Mouse (Mus musculus) limb, embryonic 11.5 days (tissue): ENCODE data around the gene Alcam. TPM values are rescaled to one million over a fixed set of nuclear protein-coding genes. Genes with fewer than 3 reads are reported as not detected.

Source experiments
- ATAC-seq: fragments of 200-750 bp; cut with Nextera tagmentation; 2 replicates; pipeline ENCODE4 v1.8.0; 2017; ENCODE audit warnings: low read depth; ENCODE audit not compliant: insufficient number of reproducible peaks, low FRiP score, low TSS enrichment
- DNase-seq: peaks from one replicate; pipeline ENCODE4 v3.0.0-alpha.2; 2015; ENCODE audit warnings: low spot score
- H3K27ac ChIP-seq: fragments of 300-500 bp; sonication (generic); replicated peaks from 2 replicates; pipeline ENCODE4 v1.5.1; 2014; ENCODE audit warnings: low read depth, mild to moderate bottlenecking, low read length
- H3K27me3 ChIP-seq: fragments of 300-500 bp; sonication (generic); 2 replicates; pipeline ENCODE4 v1.6.1; 2014; ENCODE audit warnings: mild to moderate bottlenecking, low read length, mixed read lengths; ENCODE audit not compliant: control insufficient read depth, insufficient read depth
- H3K36me3 ChIP-seq: fragments of 300-500 bp; sonication (generic); 2 replicates; pipeline ENCODE4 v1.6.1; 2014; ENCODE audit warnings: mild to moderate bottlenecking, low read length, moderate library complexity, mixed read lengths; ENCODE audit not compliant: control insufficient read depth, insufficient read depth
- H3K4me1 ChIP-seq: fragments of 300-500 bp; sonication (generic); 2 replicates; pipeline ENCODE4 v1.6.1; 2014; ENCODE audit warnings: low read length, mixed read lengths; ENCODE audit not compliant: control insufficient read depth, insufficient read depth
- H3K4me2 ChIP-seq: fragments of 300-500 bp; sonication (generic); 2 replicates; pipeline ENCODE4 v1.6.1; 2014; ENCODE audit warnings: low read depth, mild to moderate bottlenecking, moderate library complexity; ENCODE audit not compliant: severe bottlenecking
- H3K4me3 ChIP-seq: fragments of 300-500 bp; sonication (generic); 2 replicates; pipeline ENCODE4 v1.5.1; 2014; ENCODE audit warnings: low read depth, low read length
- H3K9ac ChIP-seq: fragments of 300-500 bp; sonication (generic); 2 replicates; pipeline ENCODE4 v1.6.1; 2014; ENCODE audit warnings: mild to moderate bottlenecking, low read length
- H3K9me3 ChIP-seq: fragments of 300-500 bp; sonication (generic); 2 replicates; pipeline ENCODE4 v1.6.1; 2016; ENCODE audit warnings: low read length; ENCODE audit not compliant: control insufficient read depth
- WGBS: fragments of 180-500 bp; shearing (Covaris S2); extraction: QIAGEN DNeasy Blood & Tissue Kit; methylation state at CpG from one replicate; pipeline ENCODE4 v1.1.7; 2014; 5-methylcytosine and 5-hydroxymethylcytosine counted together
- polyA plus RNA-seq: library from polyadenylated mRNA; unstranded; fragments of >200 nt; fragmentation: Nextera tagmentation; extraction: Ambion mirVana; gene quantifications from 2 replicates; pipeline ENCODE4 v1.2.1, GENCODE M21; 2014

The Alcam gene
- polyA plus RNA-seq, 1 experiment from 2014 or later: 15.1 TPM

DNA sequence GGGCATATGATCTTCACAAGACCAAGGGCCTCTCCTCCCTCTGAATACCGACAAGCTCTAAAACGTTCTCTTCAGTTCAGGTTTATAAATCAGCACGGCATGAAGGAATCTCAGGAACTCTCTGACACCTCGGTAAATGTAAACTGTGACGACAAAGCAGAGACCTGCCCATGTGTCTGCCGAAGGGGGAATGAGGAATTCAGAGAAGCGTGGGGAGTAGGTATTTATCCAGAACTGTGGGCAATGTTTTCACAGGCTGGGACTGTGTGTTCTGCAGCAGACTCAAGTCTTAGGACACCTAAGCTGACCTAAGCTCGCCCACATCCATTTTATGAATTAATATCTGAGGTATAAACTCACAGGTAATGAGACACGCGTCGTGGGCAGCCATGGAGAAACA lies 20.7 kb downstream of the Alcam start:
- Histone ChIP-seq H3K4me2 (no peak overlapping the region), H3K9ac (no peak overlapping the region), H3K9me3 (no peaks in the 10 kb centered on the region), H3K4me1 (no peaks in the 10 kb centered on the region), H3K27ac (no peak overlapping the region), H3K4me3 (no peak overlapping the region), H3K27me3 (no peaks in the 10 kb centered on the region), H3K36me3 (no peaks in the 10 kb centered on the region)
- ATAC-seq: no peak
- WGBS: 56% methylated on average over 11 of the region's 11 CpGs
- DNase-seq: no peak

DNA sequence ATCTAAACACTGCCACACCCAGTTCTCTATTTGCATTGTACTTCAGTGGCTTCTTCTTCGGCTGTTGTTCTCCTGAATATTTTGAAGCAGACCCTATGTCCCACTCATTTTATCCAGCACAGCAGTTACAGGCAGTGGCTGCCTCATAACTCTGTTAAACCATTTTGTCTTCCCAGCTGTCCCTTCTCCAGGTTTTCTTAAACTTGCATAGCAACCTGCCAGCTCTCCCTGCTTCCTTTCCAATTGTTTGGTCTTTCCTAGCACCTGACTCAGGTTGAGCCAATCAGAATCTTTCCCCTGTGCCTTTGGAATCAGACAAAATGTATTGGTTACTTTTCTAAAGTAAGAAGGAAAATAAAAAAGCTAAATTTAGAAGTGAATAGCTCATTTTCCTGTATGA lies 21.8 kb downstream of the Alcam start:
- no peak overlapping the region for H3K27ac ChIP-seq
- H3K4me2 ChIP-seq: no peak overlapping the region
- DNase-seq: no peak
- ATAC-seq: no peak
- H3K9me3 ChIP-seq: no peaks in the 10 kb centered on the region
- 91% methylated on average over 1 of the region's 1 CpGs for WGBS
- H3K36me3 ChIP-seq: no peaks in the 10 kb centered on the region
- no peak overlapping the region for H3K4me3 ChIP-seq
- no peak overlapping the region for H3K9ac ChIP-seq
- no peaks in the 10 kb centered on the region for H3K4me1 ChIP-seq
- no peaks in the 10 kb centered on the region for H3K27me3 ChIP-seq

DNA sequence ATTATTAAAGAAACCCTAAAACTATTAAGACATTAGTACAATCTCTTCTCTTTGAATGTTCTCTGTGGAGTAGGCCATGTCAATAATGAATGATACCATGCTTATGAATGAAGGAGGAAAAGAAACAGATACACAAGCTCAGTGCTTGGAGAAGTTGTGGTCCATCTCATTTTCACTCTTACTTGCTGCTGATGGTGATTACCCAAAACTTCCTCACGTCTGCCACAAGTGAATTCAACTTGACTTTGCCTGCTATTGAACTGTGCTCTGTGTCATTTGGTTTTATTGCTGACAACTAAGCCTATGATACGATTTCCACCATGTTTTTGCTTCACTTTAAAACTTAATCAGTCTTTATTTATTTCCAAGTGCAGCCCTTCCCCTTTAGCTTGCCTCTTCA lies 22.3 kb downstream of the Alcam start:
- DNase-seq (no peak), ATAC-seq (no peak)
- Histone ChIP-seq H3K4me1 (no peaks in the 10 kb centered on the region), H3K27me3 (no peaks in the 10 kb centered on the region), H3K27ac (no peak overlapping the region), H3K9ac (no peak overlapping the region), H3K4me3 (no peak overlapping the region), H3K4me2 (no peak overlapping the region), H3K36me3 (no peaks in the 10 kb centered on the region), H3K9me3 (no peaks in the 10 kb centered on the region)
- WGBS: 74% methylated on average over 2 of the region's 2 CpGs

DNA sequence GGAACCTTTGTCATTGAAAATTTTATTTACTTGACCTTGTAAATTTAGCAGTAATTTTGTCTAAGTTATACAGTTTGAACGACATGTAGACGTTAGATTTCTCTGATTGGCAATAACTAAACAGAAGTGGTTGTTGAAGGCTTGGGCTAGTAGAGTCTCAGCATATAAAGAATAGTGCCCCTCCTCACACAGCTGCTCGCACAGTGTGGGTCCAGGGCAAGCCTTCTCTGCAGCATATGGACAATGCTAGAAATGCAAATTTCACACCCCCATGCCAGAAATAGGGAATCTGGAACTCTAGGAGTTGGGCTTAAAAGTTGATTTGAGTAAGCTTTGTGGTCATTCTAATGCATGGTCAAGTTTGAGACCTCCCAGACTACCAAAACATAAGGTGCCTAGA lies 23.8 kb downstream of the Alcam start:
- no peaks in the 10 kb centered on the region for H3K4me1 ChIP-seq
- ATAC-seq: no peak
- no peak overlapping the region for H3K4me3 ChIP-seq
- no peaks in the 10 kb centered on the region for H3K36me3 ChIP-seq
- WGBS: 62% methylated on average over 3 of the region's 3 CpGs
- DNase-seq: no peak
- H3K9ac ChIP-seq: no peak overlapping the region
- H3K27me3 ChIP-seq: no peaks in the 10 kb centered on the region
- H3K4me2 ChIP-seq: no peak overlapping the region
- H3K9me3 ChIP-seq: no peaks in the 10 kb centered on the region
- H3K27ac ChIP-seq: no peak overlapping the region

DNA sequence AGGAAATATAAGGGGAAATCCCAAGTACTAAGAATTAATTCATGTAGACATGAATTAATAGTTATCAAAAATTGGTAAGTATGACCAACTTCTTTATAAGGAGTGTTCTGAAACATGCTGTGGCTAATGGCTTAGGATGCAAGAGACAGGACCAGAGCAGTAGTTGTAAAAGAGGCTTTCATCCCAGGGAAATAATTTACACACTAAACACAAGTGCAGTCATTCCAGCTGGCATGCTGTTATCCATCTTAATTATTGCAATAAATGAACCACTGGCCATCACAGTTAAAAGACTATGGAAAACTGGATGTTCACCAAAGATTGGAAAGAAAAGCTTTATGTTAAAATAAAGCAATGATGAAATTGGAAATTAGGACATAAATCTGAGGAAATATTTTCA lies 24.2 kb downstream of the Alcam start:
- no peak overlapping the region for H3K4me3 ChIP-seq
- ATAC-seq: no peak

DNA sequence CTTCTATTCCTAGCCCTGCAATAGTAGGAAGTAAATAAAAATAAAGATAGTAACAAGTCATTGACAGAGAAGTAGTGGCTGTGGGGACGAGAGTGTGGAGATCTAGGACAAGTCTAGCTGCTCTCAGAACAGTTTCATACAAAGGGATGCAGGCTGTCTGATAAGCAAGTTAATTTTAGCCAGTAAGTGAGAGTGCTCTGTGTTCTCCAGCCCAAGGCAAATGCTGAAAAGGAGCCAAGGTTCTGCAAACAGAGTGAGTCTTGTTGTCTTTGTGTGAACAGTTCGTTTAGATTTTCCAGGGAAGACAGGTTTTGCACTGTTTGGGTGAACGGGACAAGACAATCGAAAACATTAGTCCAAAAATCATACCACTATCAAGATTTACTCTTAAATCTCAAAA lies 25.4 kb downstream of the Alcam start:
- Histone ChIP-seq H3K4me3 (no peak overlapping the region), H3K27ac (no peak overlapping the region), H3K36me3 (no peaks in the 10 kb centered on the region), H3K9me3 (no peaks in the 10 kb centered on the region), H3K4me1 (no peaks in the 10 kb centered on the region), H3K4me2 (no peak overlapping the region), H3K27me3 (no peaks in the 10 kb centered on the region), H3K9ac (no peak overlapping the region)
- ATAC-seq: no peak
- WGBS: 84% methylated on average over 4 of the region's 4 CpGs
- no peak for DNase-seq

More for the DNA sequence above, 24.2 kb downstream of the Alcam start:
- no peak overlapping the region for H3K4me2 ChIP-seq
- no peak overlapping the region for H3K9ac ChIP-seq
- H3K36me3 ChIP-seq: no peaks in the 10 kb centered on the region
- no peak for DNase-seq
- no peaks in the 10 kb centered on the region for H3K27me3 ChIP-seq
- H3K4me1 ChIP-seq: no peaks in the 10 kb centered on the region
- H3K27ac ChIP-seq: no peak overlapping the region
- no peaks in the 10 kb centered on the region for H3K9me3 ChIP-seq

DNA sequence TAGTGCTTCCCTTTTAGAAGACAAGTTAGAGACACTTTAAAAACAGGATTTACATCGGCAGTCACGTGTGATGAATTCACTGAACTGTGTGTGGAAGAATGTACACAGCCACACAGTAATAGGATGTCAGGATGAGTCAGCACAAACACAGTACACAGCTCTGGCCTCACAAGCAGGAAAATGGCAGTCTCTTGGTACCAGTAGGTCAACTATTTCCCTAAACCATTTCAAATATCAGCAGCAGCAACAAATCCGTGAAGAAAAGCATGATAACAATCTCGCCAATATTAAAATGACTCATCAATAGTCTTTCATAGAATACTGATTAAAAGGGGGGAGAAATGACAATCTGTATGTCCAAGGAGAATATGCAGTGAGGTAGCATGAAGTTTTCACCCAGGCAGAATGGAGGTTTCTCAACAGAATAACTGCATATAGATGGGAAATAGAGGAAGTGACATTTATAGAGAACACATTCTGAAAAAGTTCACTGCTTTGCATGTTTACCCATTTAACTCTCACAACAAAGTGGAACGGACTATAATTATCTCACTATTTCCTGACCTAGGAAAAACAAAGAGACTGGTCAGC lies 35.2 kb downstream of the Alcam start:
- no peak for DNase-seq
- H3K36me3 ChIP-seq: no peaks in the 10 kb centered on the region
- ATAC-seq: no peak
- no peak overlapping the region for H3K4me3 ChIP-seq
- H3K9me3 ChIP-seq: no peaks in the 10 kb centered on the region
- H3K9ac ChIP-seq: no peak overlapping the region
- H3K27me3 ChIP-seq: no peaks in the 10 kb centered on the region
- H3K4me1 ChIP-seq: no peaks in the 10 kb centered on the region
- H3K4me2 ChIP-seq: no peak overlapping the region
- no peak overlapping the region for H3K27ac ChIP-seq
- 83% methylated on average over 5 of the region's 5 CpGs for WGBS

DNA sequence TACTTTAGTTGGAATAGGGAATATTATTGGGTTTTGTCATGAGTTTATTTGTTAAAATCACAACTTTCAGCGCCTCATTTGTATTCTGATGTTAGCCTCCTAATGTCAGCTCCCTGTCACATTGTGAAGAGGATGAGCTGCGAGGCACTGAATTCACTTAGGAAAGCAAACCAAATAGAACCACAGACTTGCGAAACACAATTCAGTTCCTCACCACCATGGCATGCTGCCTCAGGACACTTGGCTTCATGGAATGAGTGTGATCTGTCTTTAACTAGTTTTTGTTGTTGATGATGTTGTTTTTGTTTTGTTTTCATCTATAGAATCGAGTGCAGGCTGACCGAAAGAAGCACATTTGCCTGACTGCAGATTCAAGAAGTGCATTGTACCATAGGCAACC lies 35.9 kb downstream of the Alcam start:
- no peak overlapping the region for H3K9ac ChIP-seq
- no peak overlapping the region for H3K4me3 ChIP-seq
- DNase-seq (no peak), ATAC-seq (no peak)
- no peaks in the 10 kb centered on the region for H3K9me3 ChIP-seq
- WGBS: 85% methylated on average over 5 of the region's 5 CpGs
- H3K36me3 ChIP-seq: no peaks in the 10 kb centered on the region
- no peak overlapping the region for H3K4me2 ChIP-seq
- H3K27ac ChIP-seq: no peak overlapping the region
- H3K4me1 ChIP-seq: no peaks in the 10 kb centered on the region
- no peaks in the 10 kb centered on the region for H3K27me3 ChIP-seq

DNA sequence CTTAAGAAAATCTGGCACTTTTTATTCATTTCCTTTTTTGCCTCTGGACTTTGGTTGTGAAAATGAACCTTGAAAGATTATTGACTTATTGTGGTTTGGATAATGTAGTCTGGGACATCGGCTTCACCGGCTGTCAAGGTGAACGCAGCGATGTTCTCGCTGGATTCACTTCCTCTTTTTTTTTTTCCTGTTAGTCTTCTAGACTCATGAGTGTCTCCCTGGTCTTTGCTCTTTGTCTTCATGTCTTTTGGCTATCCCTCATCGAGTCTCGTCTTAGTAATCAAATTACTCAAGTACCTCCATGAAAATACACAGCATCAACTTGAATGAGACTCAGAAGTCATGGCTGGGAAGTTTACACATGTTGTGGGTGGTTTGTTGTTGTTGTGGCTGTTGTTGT lies 36.7 kb downstream of the Alcam start:
- H3K27ac ChIP-seq: no peak overlapping the region
- no peaks in the 10 kb centered on the region for H3K36me3 ChIP-seq
- DNase-seq (no peak), ATAC-seq (no peak)
- H3K27me3 ChIP-seq: no peaks in the 10 kb centered on the region
- H3K4me3 ChIP-seq: no peak overlapping the region
- H3K4me2 ChIP-seq: no peak overlapping the region
- no peak overlapping the region for H3K9ac ChIP-seq
- WGBS: 94% methylated on average over 7 of the region's 7 CpGs
- H3K9me3 ChIP-seq: no peaks in the 10 kb centered on the region
- H3K4me1 ChIP-seq: no peaks in the 10 kb centered on the region
